Mouse (Mus musculus) cerebellum, adult 11 months (tissue): ENCODE results near the gene Cx3cr1.
"Not testable (repeated sequence)": the region's sequence is repeated elsewhere in the genome, so short reads cannot be mapped to it uniquely, and the experiment has no call there.

Experiments used
- DNase-seq: peaks from one replicate; pipeline ENCODE4 v3.0.0; 2022

Cx3cr1 gene

GRCm38 (mm10) chr9:120069779-120070178 lies at the start of gene Cx3cr1:
Gene Cx3cr1, minus strand, starts transcription at chr9:120069879.
- no peak for DNase-seq

GRCm38 (mm10) chr9:120118212-120118611 lies 48.5 kb upstream of the Cx3cr1 start:
- DNase-seq: no peak

- no peak for DNase-seq
Measured at GRCm38 (mm10) chr9:120116184-120116624, 46.5 kb upstream of the Cx3cr1 start.

GRCm38 (mm10) chr9:120115580-120115979 lies 45.9 kb upstream of the Cx3cr1 start:
- DNase-seq: no peak

- DNase-seq: no peak
Measured at GRCm38 (mm10) chr9:120114789-120115151, 45.1 kb upstream of the Cx3cr1 start.

- DNase-seq: no peak
Measured at GRCm38 (mm10) chr9:120114051-120114788, 44.5 kb upstream of the Cx3cr1 start.

- DNase-seq: no peak
Measured at GRCm38 (mm10) chr9:120113456-120113855, 43.8 kb upstream of the Cx3cr1 start.

GRCm38 (mm10) chr9:120112472-120112871 lies 42.8 kb upstream of the Cx3cr1 start:
- no peak for DNase-seq

GRCm38 (mm10) chr9:120111156-120111945 lies 41.7 kb upstream of the Cx3cr1 start:
- no peak for DNase-seq

GRCm38 (mm10) chr9:120110211-120111018 lies 40.7 kb upstream of the Cx3cr1 start, which contains the start of gene Slc25a38:
Gene Slc25a38, plus strand, starts transcription at chr9:120110374.
- DNase-seq: peak; percentile 95

- DNase-seq: not testable (repeated sequence)
Measured at GRCm38 (mm10) chr9:120108953-120109352, 39.3 kb upstream of the Cx3cr1 start.

- DNase-seq: no peak
Measured at GRCm38 (mm10) chr9:120101165-120101564, 31.5 kb upstream of the Cx3cr1 start.

- no peak for DNase-seq
Measured at GRCm38 (mm10) chr9:120099304-120099703, 29.6 kb upstream of the Cx3cr1 start.

- peak; percentile 51 for DNase-seq
Measured at GRCm38 (mm10) chr9:120098682-120099081, 29.0 kb upstream of the Cx3cr1 start.

- DNase-seq: no peak
Measured at GRCm38 (mm10) chr9:120095886-120096285, 26.2 kb upstream of the Cx3cr1 start.

GRCm38 (mm10) chr9:120093701-120094100 lies 24.0 kb upstream of the Cx3cr1 start:
- DNase-seq: no peak

- no peak for DNase-seq
Measured at GRCm38 (mm10) chr9:120091696-120092238, 22.1 kb upstream of the Cx3cr1 start, which contains the start of gene Ccr8. Gene Ccr8, plus strand, starts transcription at chr9:120092114.

- no peak for DNase-seq
Measured at GRCm38 (mm10) chr9:120091086-120091485, 21.4 kb upstream of the Cx3cr1 start.

- no peak for DNase-seq
Measured at GRCm38 (mm10) chr9:120089125-120089524, 19.4 kb upstream of the Cx3cr1 start.

- DNase-seq: no peak
Measured at GRCm38 (mm10) chr9:120084406-120084805, 14.7 kb upstream of the Cx3cr1 start.

GRCm38 (mm10) chr9:120083158-120083894 lies 13.6 kb upstream of the Cx3cr1 start:
- DNase-seq: no peak

- no peak for DNase-seq
Measured at GRCm38 (mm10) chr9:120082691-120083090, 13.0 kb upstream of the Cx3cr1 start.
